Mouse (Mus musculus): ENCODE measurements around the gene Lef1. TPM values are rescaled to one million over a fixed set of nuclear protein-coding genes. Genes with fewer than 3 reads are reported as not detected.

Lef1 gene
- 0.98 and 2.7 TPM in 2 replicates for total RNA-seq (2023)

GRCm38 (mm10) chr3:131110191-131111150, at the start of gene Lef1:
TSS of gene Lef1 (plus strand) at chr3:131110471.

GRCm38 (mm10) chr3:131271559-131272373, 161.5 kb downstream of the Lef1 start, which contains the start of gene Hadh:
TSS of gene Hadh (minus strand) at chr3:131272101.

Other genes with a start within 250 kb of the Lef1 start
- gene Hadh, start 161.6 kb downstream of the Lef1 start, total RNA-seq (2023): 8.3 and 8.8 TPM in 2 replicates
- gene Cyp2u1, start 192.8 kb downstream of the Lef1 start, total RNA-seq (2023): 0.34 and 0.44 TPM in 2 replicates

Measured in neutrophil, adult 65 days (primary cell).